Mouse (Mus musculus): ENCODE measurements around the gene Secisbp2l. TPM values are rescaled to one million over a fixed set of nuclear protein-coding genes. Genes with fewer than 3 reads are reported as not detected.

The Secisbp2l gene
- polyA plus RNA-seq, 1 experiment: 12.3 TPM

DNA sequence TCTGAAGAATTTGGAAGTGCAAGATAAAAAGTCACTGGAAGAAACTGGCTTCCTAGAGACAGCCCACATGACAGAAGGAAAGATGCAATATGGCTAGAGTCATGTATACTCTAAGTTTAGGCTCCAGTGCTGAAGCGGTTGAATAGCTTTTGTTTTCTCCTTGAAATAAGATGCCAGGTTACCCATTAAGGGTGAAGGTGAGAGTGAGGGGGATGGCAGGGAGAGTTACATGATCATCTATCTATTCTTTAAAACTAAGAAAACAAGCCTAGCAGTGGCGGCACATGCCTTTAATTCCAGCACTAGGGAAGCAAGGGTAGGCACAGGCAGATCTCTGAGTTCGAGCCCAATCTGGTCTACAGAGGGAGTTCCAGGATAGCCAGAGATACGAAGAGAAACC is 2.4 kb upstream of the Secisbp2l start:
- TF ChIP-seq CTCF (IDR thresholded peaks at IDR 0.05; ENCODE audit: extremely low read depth, insufficient read length, insufficient replicate concordance, low read depth, low read length) (no peak), POLR2A (IDR thresholded peaks at IDR 0.05; ENCODE audit: low read depth, low read length) (no peak)
- Histone ChIP-seq H3K27ac (ENCODE audit: insufficient read depth, low read depth, low read length) (peak overlapping the region; percentile 54; the same call in 1 of the 2 replicates), H3K4me1 (ENCODE audit: control insufficient read depth, insufficient read depth, insufficient read length, low read length) (peaks cover 30% of the 10 kb centered on the region), H3K4me3 (ENCODE audit: low read depth, low read length) (no peak overlapping the region), H3K36me3 (ENCODE audit: control insufficient read depth, insufficient read depth, low read length) (no peaks in the 10 kb centered on the region), H3K27me3 (ENCODE audit: control insufficient read depth, insufficient read depth, low read length) (no peaks in the 10 kb centered on the region)
- WGBS: 76% methylated on average over 4 of the region's 4 CpGs

DNA sequence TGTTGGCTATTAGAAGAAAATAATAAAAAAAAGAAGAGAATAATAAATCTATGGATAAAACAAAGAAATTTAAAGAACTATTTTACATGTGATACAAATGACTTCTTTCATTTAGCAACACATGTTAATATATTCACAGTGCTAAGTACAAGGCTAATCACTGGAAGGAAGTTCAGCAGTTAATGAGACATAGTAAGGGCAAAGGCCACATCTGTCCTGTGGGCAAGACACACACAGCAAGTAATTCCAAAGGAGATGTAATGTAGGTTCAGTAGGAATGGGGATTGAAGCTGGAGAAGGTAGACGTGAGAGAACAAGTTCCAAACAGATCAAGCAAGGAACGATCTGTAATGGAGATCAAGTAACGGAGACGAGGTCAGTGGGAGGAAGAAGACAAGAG is 1.7 kb upstream of the Secisbp2l start:
- peaks cover 27% of the 10 kb centered on the region for H3K4me1 ChIP-seq (ENCODE audit: control insufficient read depth, insufficient read depth, insufficient read length, low read length)
- peak overlapping the region; percentile 54 for H3K27ac ChIP-seq (ENCODE audit: insufficient read depth, low read depth, low read length)
- 58% methylated on average over 4 of the region's 4 CpGs for WGBS
- no peaks in the 10 kb centered on the region for H3K27me3 ChIP-seq (ENCODE audit: control insufficient read depth, insufficient read depth, low read length)
- H3K4me3 ChIP-seq (ENCODE audit: low read depth, low read length): no peak overlapping the region
- no peaks in the 10 kb centered on the region; the same call in 1 of the 2 replicates for H3K36me3 ChIP-seq (ENCODE audit: control insufficient read depth, insufficient read depth, low read length)
- TF ChIP-seq POLR2A (IDR thresholded peaks at IDR 0.05; ENCODE audit: low read depth, low read length) (no peak), CTCF (IDR thresholded peaks at IDR 0.05; ENCODE audit: extremely low read depth, insufficient read length, insufficient replicate concordance, low read depth, low read length) (no peak)

DNA sequence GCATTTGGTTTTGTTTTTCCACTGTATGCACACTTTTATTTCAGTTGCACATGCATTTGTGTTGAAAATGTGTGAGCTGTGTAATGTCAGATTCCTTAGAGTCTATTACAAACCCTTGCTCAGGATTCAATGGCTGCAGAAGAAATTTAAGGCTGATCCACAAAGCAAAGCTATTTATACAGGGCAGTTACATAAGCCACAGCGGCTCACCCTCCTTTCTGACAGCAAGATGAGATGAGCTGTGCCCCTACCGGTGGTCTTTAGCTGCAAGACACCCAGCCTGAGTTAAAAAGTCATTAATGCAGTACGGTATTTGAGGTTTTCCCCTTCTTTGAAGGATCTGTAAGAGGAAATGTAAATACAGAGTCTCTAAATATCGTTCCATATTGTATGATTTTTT is 1.2 kb upstream of the Secisbp2l start:
- TF ChIP-seq CTCF (IDR thresholded peaks at IDR 0.05; ENCODE audit: extremely low read depth, insufficient read length, insufficient replicate concordance, low read depth, low read length) (no peak), POLR2A (IDR thresholded peaks at IDR 0.05; ENCODE audit: low read depth, low read length) (no peak)
- WGBS: 68% methylated on average over 4 of the region's 4 CpGs
- no peak overlapping the region for H3K27ac ChIP-seq (ENCODE audit: insufficient read depth, low read depth, low read length)
- H3K4me1 ChIP-seq (ENCODE audit: control insufficient read depth, insufficient read depth, insufficient read length, low read length): peaks cover 24% of the 10 kb centered on the region
- no peaks in the 10 kb centered on the region for H3K27me3 ChIP-seq (ENCODE audit: control insufficient read depth, insufficient read depth, low read length)
- no peak overlapping the region for H3K4me3 ChIP-seq (ENCODE audit: low read depth, low read length)
- H3K36me3 ChIP-seq (ENCODE audit: control insufficient read depth, insufficient read depth, low read length): no peaks in the 10 kb centered on the region; the same call in 1 of the 2 replicates

DNA sequence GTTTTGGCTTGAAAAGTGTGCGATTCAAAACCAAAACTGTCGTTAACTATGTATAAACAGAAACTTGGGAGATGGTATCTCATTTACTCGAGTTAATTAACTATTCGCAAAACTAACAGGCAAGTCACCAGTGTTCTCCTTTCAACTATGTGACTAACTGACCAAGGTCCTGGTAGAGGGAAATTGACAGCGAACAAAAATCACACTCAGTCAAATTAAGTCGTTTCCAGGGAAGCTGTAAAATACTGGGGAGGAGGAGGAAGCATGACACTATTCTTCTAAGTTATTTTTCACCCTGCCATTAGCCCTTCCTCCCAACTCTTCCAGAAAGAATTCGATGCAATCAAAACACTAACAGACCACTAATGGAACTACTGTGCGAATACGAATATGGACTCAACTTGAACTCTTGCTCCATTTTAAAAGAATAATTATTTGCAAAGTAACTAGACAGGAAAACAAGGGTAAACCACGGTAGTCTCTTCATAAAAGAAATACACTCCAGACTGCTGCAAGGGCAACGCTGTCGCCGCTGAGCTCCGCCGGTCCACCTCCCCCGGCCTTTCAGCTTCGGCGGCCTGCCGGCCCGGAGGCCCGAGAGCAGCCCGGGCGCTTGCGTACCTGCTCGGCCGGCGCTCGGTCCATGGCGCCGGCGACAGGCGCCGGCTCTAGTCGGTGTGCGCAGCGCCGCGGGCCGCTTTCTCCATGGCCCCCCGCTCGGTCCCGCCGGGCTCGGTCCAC is 522 bp downstream of the Secisbp2l start:
- WGBS: 1% methylated on average over 44 of the region's 44 CpGs
- peaks cover 3% of the 10 kb centered on the region for H3K36me3 ChIP-seq (ENCODE audit: control insufficient read depth, insufficient read depth, low read length)
- H3K27ac ChIP-seq (ENCODE audit: insufficient read depth, low read depth, low read length): peak overlapping the region; percentile 64
- H3K4me1 ChIP-seq (ENCODE audit: control insufficient read depth, insufficient read depth, insufficient read length, low read length): peaks cover 14% of the 10 kb centered on the region
- H3K4me3 ChIP-seq (ENCODE audit: low read depth, low read length): peak overlapping the region; percentile 98
- no peaks in the 10 kb centered on the region for H3K27me3 ChIP-seq (ENCODE audit: control insufficient read depth, insufficient read depth, low read length)
- TF ChIP-seq CTCF (IDR thresholded peaks at IDR 0.05; ENCODE audit: extremely low read depth, insufficient read length, insufficient replicate concordance, low read depth, low read length) (no peak), POLR2A (IDR thresholded peaks at IDR 0.05; ENCODE audit: low read depth, low read length) (no peak)

DNA sequence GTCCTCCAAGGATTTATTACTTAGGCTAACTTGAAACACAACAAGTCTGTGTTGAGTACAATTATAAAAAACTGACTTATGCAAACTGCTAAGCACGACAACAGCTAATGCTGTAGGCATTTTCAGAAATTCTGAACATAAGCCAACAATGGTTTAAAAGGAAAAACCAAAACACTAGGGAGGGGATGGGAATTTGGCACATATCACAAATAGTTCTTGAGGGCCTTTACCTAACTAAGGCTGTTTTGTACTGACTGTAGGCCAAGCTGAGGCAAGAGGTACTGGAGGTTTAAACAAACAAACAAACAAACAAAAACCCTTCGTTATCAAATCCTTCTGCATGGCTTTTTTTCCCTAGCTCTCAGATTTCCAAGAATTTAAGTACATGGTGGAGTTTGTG is 1.7 kb downstream of the Secisbp2l start:
- H3K4me1 ChIP-seq (ENCODE audit: control insufficient read depth, insufficient read depth, insufficient read length, low read length): peaks cover 17% of the 10 kb centered on the region
- H3K27me3 ChIP-seq (ENCODE audit: control insufficient read depth, insufficient read depth, low read length): no peaks in the 10 kb centered on the region
- peaks cover 3% of the 10 kb centered on the region for H3K36me3 ChIP-seq (ENCODE audit: control insufficient read depth, insufficient read depth, low read length)
- H3K4me3 ChIP-seq (ENCODE audit: low read depth, low read length): no peak overlapping the region
- TF ChIP-seq POLR2A (IDR thresholded peaks at IDR 0.05; ENCODE audit: low read depth, low read length) (no peak), CTCF (IDR thresholded peaks at IDR 0.05; ENCODE audit: extremely low read depth, insufficient read length, insufficient replicate concordance, low read depth, low read length) (no peak)
- no peak overlapping the region for H3K27ac ChIP-seq (ENCODE audit: insufficient read depth, low read depth, low read length)
- WGBS: 55% methylated on average over 2 of the region's 2 CpGs

DNA sequence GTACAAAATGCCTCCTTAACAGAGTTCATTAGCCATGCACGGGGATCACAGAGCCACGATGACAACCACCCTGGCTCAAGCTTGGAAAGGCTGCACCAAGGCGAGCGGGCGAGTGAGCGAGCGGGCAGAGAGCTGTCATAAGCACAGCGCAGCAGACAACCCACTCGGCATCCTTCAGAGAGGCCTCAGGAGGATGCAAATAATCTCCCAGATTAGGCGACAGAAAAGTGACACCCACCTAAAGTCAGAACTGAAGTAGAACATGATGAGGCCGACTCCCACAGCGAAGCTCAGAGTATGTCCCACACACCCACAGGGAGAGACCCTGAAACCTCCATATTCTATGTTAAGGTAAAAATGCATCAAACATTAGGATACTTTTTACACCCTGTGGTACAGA is 4.3 kb downstream of the Secisbp2l start:
- Histone ChIP-seq H3K4me3 (ENCODE audit: low read depth, low read length) (no peak overlapping the region), H3K27me3 (ENCODE audit: control insufficient read depth, insufficient read depth, low read length) (no peaks in the 10 kb centered on the region), H3K27ac (ENCODE audit: insufficient read depth, low read depth, low read length) (no peak overlapping the region), H3K4me1 (ENCODE audit: control insufficient read depth, insufficient read depth, insufficient read length, low read length) (peaks cover 7% of the 10 kb centered on the region; the same call in 1 of the 2 replicates), H3K36me3 (ENCODE audit: control insufficient read depth, insufficient read depth, low read length) (peaks cover 9% of the 10 kb centered on the region)
- TF ChIP-seq POLR2A (IDR thresholded peaks at IDR 0.05; ENCODE audit: low read depth, low read length) (no peak), CTCF (IDR thresholded peaks at IDR 0.05; ENCODE audit: extremely low read depth, insufficient read length, insufficient replicate concordance, low read depth, low read length) (no peak)
- WGBS: 92% methylated on average over 12 of the region's 12 CpGs

DNA sequence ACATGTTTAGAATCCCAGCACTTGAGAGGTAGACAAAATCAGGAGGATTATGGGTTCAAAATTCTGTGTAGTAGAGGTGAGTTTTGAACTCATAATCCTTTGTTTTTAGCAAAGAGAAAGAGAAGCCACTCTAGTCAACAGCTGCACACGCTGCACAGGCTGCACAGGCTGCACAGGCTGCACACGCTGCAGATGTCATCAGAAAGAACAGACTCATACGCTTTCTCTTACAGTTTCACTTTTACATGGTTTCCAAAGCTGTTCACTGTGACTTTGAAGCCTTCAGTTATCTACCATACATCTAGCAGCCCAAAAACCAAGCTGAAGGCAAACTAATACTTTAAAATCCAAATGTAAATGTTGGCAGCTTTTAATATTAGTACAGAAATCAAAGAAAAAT is 5.7 kb downstream of the Secisbp2l start:
- no peaks in the 10 kb centered on the region for H3K27me3 ChIP-seq (ENCODE audit: control insufficient read depth, insufficient read depth, low read length)
- peaks cover 7% of the 10 kb centered on the region; the same call in 1 of the 2 replicates for H3K4me1 ChIP-seq (ENCODE audit: control insufficient read depth, insufficient read depth, insufficient read length, low read length)
- H3K4me3 ChIP-seq (ENCODE audit: low read depth, low read length): no peak overlapping the region
- peaks cover 12% of the 10 kb centered on the region for H3K36me3 ChIP-seq (ENCODE audit: control insufficient read depth, insufficient read depth, low read length)
- 58% methylated on average over 3 of the region's 3 CpGs for WGBS
- TF ChIP-seq POLR2A (IDR thresholded peaks at IDR 0.05; ENCODE audit: low read depth, low read length) (no peak), CTCF (IDR thresholded peaks at IDR 0.05; ENCODE audit: extremely low read depth, insufficient read length, insufficient replicate concordance, low read depth, low read length) (no peak)
- H3K27ac ChIP-seq (ENCODE audit: insufficient read depth, low read depth, low read length): no peak overlapping the region

All from small intestine, adult 2 months (tissue).